Mouse (Mus musculus) frontal cortex, adult 2 months (tissue): ENCODE results near the gene Med24. TPM values are rescaled to one million over a fixed set of nuclear protein-coding genes. Genes with fewer than 3 reads are reported as not detected.

Source experiments
- DNase-seq, 2 experiments: peaks; one replicate each; pipeline ENCODE4 v3.0.0; 2022; ENCODE audit warnings: low spot score in 1 of 2; ENCODE audit errors: extremely low spot score in 1 of 2
- polyA plus RNA-seq: library from polyadenylated mRNA; depleted of rRNA; stranded (reverse); fragments of >200 nt; gene quantifications from 2 replicates; pipeline ENCODE4 v1.2.3, GENCODE M21; 2012

Med24 gene
- polyA plus RNA-seq, 1 experiment = 157 TPM

GRCm38 (mm10) chr11:98766346-98766745, 37.1 kb upstream of the Med24 start:
- no peak for DNase-seq

- DNase-seq = no peak
Measured at GRCm38 (mm10) chr11:98765421-98766309, 36.4 kb upstream of the Med24 start.

- DNase-seq = no peak
Measured at GRCm38 (mm10) chr11:98764746-98765145, 35.5 kb upstream of the Med24 start.

- no peak for DNase-seq
Measured at GRCm38 (mm10) chr11:98764091-98764490, 34.9 kb upstream of the Med24 start.

GRCm38 (mm10) chr11:98763502-98763861, 34.2 kb upstream of the Med24 start:
- no peak for DNase-seq

- peak; percentile 81 to 85 for DNase-seq
Measured at GRCm38 (mm10) chr11:98762756-98763501, 33.7 kb upstream of the Med24 start.

- no peak for DNase-seq
Measured at GRCm38 (mm10) chr11:98761939-98762338, 32.7 kb upstream of the Med24 start.

- no peak for DNase-seq
Measured at GRCm38 (mm10) chr11:98756711-98757110, 27.5 kb upstream of the Med24 start.

GRCm38 (mm10) chr11:98755726-98756380, 26.6 kb upstream of the Med24 start:
- DNase-seq = no peak

- DNase-seq = no peak
Measured at GRCm38 (mm10) chr11:98754621-98755181, 25.5 kb upstream of the Med24 start.

- DNase-seq = no peak
Measured at GRCm38 (mm10) chr11:98754151-98754620, 25.0 kb upstream of the Med24 start.

- DNase-seq = no peak
Measured at GRCm38 (mm10) chr11:98753264-98753663, 24.0 kb upstream of the Med24 start.

- no peak for DNase-seq
Measured at GRCm38 (mm10) chr11:98752562-98753140, 23.4 kb upstream of the Med24 start.

- no peak for DNase-seq
Measured at GRCm38 (mm10) chr11:98751221-98751782, 22.1 kb upstream of the Med24 start.

- no peak for DNase-seq
Measured at GRCm38 (mm10) chr11:98750351-98751201, 21.3 kb upstream of the Med24 start.

GRCm38 (mm10) chr11:98749716-98750115, 20.5 kb upstream of the Med24 start:
- DNase-seq = no peak

- DNase-seq = no peak
Measured at GRCm38 (mm10) chr11:98748506-98749416, 19.5 kb upstream of the Med24 start.
